Mouse (Mus musculus) hindbrain, embryonic 15.5 days (tissue): Measurements from ENCODE around the gene Syngr1. TPM values are rescaled to one million over a fixed set of nuclear protein-coding genes. Genes with fewer than 3 reads are reported as not detected.
A peak's percentile ranks its signal among the peaks of the same experiment; 100 is the strongest.

Experiments used
- ATAC-seq: fragments of 200-750 bp; cut with Nextera tagmentation; 2 replicates; pipeline ENCODE4 v1.8.0; 2017; ENCODE audit warnings: low read depth, moderate number of reproducible peaks, moderate TSS enrichment; ENCODE audit not compliant: low FRiP score
- H3K27ac ChIP-seq: fragments of 300-500 bp; sonication (generic); replicated peaks from 2 replicates; pipeline ENCODE4 v1.5.1; 2015; ENCODE audit warnings: mild to moderate bottlenecking, inconsistent platforms
- H3K27me3 ChIP-seq: fragments of 300-500 bp; sonication (generic); 2 replicates; pipeline ENCODE4 v1.6.1; 2015; ENCODE audit warnings: control low read depth, inconsistent platforms
- H3K36me3 ChIP-seq: fragments of 300-500 bp; sonication (generic); 2 replicates; pipeline ENCODE4 v1.6.1; 2015; ENCODE audit warnings: control low read depth, inconsistent platforms
- H3K4me1 ChIP-seq: fragments of 300-500 bp; sonication (generic); replicated peaks from 2 replicates; pipeline ENCODE4 v1.6.1; 2015; ENCODE audit warnings: control low read depth, inconsistent platforms
- H3K4me2 ChIP-seq: fragments of 300-500 bp; sonication (generic); 2 replicates; pipeline ENCODE4 v1.6.1; 2015; ENCODE audit warnings: moderate library complexity, mild to moderate bottlenecking, inconsistent platforms
- H3K4me3 ChIP-seq: fragments of 300-500 bp; sonication (generic); 2 replicates; pipeline ENCODE4 v1.5.1; 2015; ENCODE audit warnings: mild to moderate bottlenecking, inconsistent platforms
- H3K9ac ChIP-seq: fragments of 300-500 bp; sonication (generic); 2 replicates; pipeline ENCODE4 v1.6.1; 2015; ENCODE audit warnings: inconsistent platforms
- H3K9me3 ChIP-seq: fragments of 300-500 bp; sonication (generic); 2 replicates; pipeline ENCODE4 v1.6.1; 2016; ENCODE audit warnings: control low read depth, inconsistent platforms
- WGBS: fragments of 180-500 bp; shearing (Covaris S2); methylation state at CpG from one replicate; pipeline ENCODE4 v1.1.7; 2015; 5-methylcytosine and 5-hydroxymethylcytosine counted together
- polyA plus RNA-seq: library from polyadenylated mRNA; unstranded; fragments of >200 nt; fragmentation: Nextera tagmentation; extraction: Ambion mirVana; gene quantifications from 2 replicates; pipeline ENCODE4 v1.2.1, GENCODE M21; 2015

Gene Syngr1
- polyA plus RNA-seq, result 61.5 and 64.3 TPM in 2 replicates

DNA sequence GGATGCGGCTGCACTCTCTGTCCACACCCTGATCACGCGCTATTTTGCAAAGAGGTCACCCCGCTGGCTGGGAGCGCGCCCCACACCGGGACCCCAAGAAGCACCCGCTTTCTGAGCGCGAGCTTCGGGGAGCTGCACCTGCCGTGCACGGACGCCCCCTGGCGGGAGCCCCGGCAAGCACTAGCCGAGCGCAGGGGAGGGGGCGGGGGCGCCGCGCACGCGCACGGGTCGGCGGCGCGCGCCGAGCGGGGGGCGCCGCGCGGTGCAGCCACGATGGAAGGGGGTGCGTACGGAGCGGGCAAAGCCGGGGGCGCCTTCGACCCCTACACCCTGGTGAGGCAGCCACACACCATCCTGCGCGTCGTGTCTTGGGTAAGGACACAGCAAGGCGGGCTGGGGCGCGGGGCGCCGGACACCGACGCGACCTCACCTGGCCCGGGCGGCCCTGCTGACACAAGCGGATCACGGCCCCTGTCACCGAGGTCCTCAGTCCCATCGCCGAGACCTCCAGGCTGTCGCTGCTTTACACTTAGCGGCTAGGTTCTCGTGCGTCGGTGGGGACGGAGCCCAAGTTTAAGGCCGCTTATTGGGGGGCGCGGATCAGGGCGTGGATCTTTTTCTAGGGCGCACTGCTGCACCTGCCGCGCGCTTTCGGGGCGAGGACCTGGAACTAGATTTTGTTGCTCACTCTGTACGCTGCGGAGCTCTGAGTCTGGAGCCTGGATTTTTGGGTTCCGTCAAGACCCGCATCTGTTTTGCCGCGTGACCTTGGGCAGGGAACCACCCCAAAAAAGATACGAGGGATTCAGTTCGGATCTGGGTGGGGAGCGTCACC is at the start of gene Syngr1, which contains the start of gene Rpl3:
Gene Syngr1 (plus strand): TSS at position 214 of the 835 bp plus-strand sequence.
Gene Rpl3 (minus strand): TSS at position 748 of the 835 bp plus-strand sequence.
- Histone ChIP-seq H3K27me3 (no peaks in the 10 kb centered on the region), H3K36me3 (no peaks in the 10 kb centered on the region), H3K4me2 (peak within 1 kb of the TSS; percentile 77), H3K4me1 (peaks cover 32% of the 10 kb centered on the region), H3K9me3 (no peaks in the 10 kb centered on the region), H3K27ac (peak within 1 kb of the TSS; percentile 73), H3K9ac (peak within 1 kb of the TSS; percentile 74), H3K4me3 (peak within 1 kb of the TSS; percentile 83)
- ATAC-seq, result peak; percentile 67
- 1% methylated on average over 72 of the region's 86 CpGs for WGBS

DNA sequence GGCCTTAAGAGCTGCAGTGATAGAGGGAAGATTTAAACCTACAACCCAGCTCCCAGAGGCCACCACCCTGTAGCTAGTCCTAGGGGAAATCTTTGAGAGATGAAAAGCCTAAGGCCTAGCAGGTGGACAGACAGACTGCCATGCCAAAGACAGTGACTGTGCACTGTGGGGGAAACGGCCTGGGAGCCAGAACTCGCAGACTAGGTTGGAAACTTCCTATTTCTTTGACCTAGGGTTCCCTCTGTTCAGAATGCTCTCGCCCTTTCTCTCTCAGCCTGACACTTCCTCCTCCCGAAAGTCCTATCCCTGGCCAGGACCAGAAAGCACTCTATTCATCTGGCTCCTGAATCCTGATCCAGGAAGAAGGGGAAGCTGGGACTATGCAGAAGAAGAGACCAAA is 49.0 kb upstream of the Syngr1 start:
- WGBS, result 75% methylated on average over 4 of the region's 4 CpGs
- no peak overlapping the region for H3K4me3 ChIP-seq

DNA sequence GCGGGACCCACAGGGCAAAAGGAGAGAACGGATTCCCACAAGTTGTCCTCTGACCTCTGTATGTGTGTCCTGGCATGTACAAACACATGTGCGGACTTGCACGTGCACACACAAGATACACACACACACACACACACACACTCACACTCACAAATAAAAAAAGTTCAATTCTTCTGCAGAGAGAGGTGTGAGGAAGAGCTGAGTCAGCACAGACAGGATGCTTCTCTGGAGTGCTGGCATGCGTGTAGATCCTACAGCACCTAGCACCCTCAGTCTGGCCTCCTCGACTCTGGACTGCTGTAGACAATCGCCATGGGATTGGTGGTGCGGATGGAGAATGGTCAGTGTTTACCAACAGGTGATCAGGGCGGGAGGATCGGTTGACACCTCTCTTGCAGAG is 46.9 kb upstream of the Syngr1 start:
- H3K27me3 ChIP-seq, result no peaks in the 10 kb centered on the region
- WGBS, result 94% methylated on average over 10 of the region's 10 CpGs
- no peaks in the 10 kb centered on the region for H3K9me3 ChIP-seq
- H3K36me3 ChIP-seq, result no peaks in the 10 kb centered on the region
- no peak overlapping the region for H3K27ac ChIP-seq
- H3K4me3 ChIP-seq, result no peak overlapping the region
- ATAC-seq, result no peak
- no peak overlapping the region for H3K9ac ChIP-seq
- no peak overlapping the region for H3K4me2 ChIP-seq
- H3K4me1 ChIP-seq, result no peaks in the 10 kb centered on the region

More for the DNA sequence above, 49.0 kb upstream of the Syngr1 start:
- Histone ChIP-seq H3K27me3 (no peaks in the 10 kb centered on the region), H3K36me3 (no peaks in the 10 kb centered on the region), H3K9me3 (no peaks in the 10 kb centered on the region), H3K9ac (no peak overlapping the region), H3K27ac (no peak overlapping the region), H3K4me2 (no peak overlapping the region), H3K4me1 (no peaks in the 10 kb centered on the region)
- ATAC-seq, result no peak

DNA sequence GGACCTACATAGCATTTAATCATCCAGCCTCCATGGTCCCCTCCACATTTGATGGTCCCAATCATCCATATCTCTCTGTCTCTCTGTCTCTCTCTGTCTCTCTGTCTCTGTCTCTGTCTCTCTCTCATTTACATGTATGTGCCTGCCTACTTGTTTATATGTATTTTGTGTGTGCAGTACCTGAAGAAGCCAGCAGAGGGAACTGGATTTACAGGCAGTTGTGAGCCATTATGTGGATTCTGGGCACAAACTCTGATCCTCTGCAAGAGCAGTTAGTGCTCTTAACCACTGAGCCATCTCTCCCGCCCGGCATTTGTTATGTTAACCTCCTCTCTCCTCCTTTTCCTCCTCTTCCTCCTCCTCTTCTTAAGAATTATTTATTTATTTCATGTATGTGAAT is 45.4 kb upstream of the Syngr1 start:
- H3K9me3 ChIP-seq, result no peaks in the 10 kb centered on the region
- H3K4me1 ChIP-seq, result no peaks in the 10 kb centered on the region
- H3K36me3 ChIP-seq, result no peaks in the 10 kb centered on the region
- 95% methylated on average over 2 of the region's 2 CpGs for WGBS
- H3K4me2 ChIP-seq, result no peak overlapping the region
- H3K27ac ChIP-seq, result no peak overlapping the region
- no peaks in the 10 kb centered on the region for H3K27me3 ChIP-seq
- no peak overlapping the region for H3K9ac ChIP-seq
- H3K4me3 ChIP-seq, result no peak overlapping the region
- no peak for ATAC-seq

DNA sequence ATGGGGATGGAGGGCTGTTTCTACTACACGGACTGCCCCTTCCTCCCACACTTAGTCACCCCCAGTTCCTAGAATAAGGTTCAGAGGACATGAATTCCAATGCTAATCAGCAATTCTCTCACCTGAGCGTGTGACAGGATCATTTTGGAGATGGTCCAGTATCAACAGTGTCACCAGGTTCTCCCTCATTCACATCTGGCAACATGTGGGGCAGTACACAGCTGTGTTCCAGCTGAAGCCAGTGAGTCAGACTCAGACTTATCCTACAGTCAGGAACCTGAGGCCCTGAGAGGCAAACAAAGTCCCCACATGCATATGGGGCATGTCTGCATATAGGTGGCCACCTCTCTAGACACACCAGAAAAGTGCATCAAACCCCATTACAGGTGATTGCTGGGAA is 43.9 kb upstream of the Syngr1 start:
- H3K27me3 ChIP-seq, result no peaks in the 10 kb centered on the region
- H3K27ac ChIP-seq, result no peak overlapping the region
- no peak for ATAC-seq
- H3K9me3 ChIP-seq, result no peaks in the 10 kb centered on the region
- H3K9ac ChIP-seq, result no peak overlapping the region
- WGBS, result 87% methylated on average over 2 of the region's 2 CpGs
- no peak overlapping the region for H3K4me3 ChIP-seq
- H3K4me2 ChIP-seq, result no peak overlapping the region
- H3K36me3 ChIP-seq, result no peaks in the 10 kb centered on the region
- no peaks in the 10 kb centered on the region for H3K4me1 ChIP-seq

DNA sequence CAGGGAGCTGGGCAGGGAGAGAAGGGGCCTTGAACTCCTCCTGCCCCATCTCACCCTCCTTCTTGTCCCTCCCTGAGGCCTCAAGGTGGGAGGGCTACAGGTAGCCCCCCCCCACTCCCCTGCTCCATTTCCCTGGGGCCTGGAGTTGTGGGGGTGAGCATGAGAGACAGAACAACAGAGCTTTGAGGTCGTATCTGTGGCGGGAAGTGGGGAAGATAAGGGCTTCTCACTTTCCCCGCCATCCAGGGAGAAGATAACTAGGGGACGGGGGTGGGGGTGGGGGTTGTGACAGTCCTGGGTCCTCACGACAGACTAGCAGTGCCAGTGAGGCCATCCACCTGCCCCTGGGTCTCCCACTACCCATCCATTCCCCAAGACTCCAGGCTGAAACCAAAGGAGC is 43.2 kb upstream of the Syngr1 start:
- H3K4me2 ChIP-seq, result no peak overlapping the region
- no peak overlapping the region for H3K9ac ChIP-seq
- H3K9me3 ChIP-seq, result no peaks in the 10 kb centered on the region
- no peaks in the 10 kb centered on the region for H3K27me3 ChIP-seq
- no peaks in the 10 kb centered on the region for H3K36me3 ChIP-seq
- ATAC-seq, result no peak
- no peaks in the 10 kb centered on the region for H3K4me1 ChIP-seq
- 66% methylated on average over 5 of the region's 5 CpGs for whole genome bisulfite sequencing
- H3K27ac ChIP-seq, result no peak overlapping the region
- H3K4me3 ChIP-seq, result no peak overlapping the region

DNA sequence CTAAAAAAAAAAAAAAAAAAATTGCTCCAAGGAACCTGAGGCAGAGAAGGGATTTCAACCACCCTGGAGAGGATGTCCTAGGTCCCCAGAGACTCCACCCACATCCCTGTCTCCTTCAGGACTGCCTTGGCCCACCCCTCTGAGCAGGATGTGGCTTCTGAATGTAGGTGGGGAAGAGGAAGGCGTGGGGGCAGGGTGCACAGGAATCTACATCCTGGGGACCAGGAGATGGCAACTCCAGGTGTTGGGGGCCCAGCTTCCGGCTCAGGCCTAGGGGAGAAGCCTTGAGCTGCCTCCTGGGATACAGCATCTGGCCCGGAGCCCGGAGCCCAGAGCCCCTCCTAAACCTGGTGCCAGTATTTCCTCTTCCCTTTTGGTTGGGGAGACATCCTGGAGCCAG is 41.0 kb upstream of the Syngr1 start:
- Histone ChIP-seq H3K9me3 (no peaks in the 10 kb centered on the region), H3K4me3 (no peak overlapping the region), H3K27ac (no peak overlapping the region), H3K36me3 (no peaks in the 10 kb centered on the region), H3K4me2 (no peak overlapping the region), H3K27me3 (no peaks in the 10 kb centered on the region), H3K4me1 (no peaks in the 10 kb centered on the region), H3K9ac (no peak overlapping the region)
- no peak for ATAC-seq
- 76% methylated on average over 4 of the region's 4 CpGs for WGBS

DNA sequence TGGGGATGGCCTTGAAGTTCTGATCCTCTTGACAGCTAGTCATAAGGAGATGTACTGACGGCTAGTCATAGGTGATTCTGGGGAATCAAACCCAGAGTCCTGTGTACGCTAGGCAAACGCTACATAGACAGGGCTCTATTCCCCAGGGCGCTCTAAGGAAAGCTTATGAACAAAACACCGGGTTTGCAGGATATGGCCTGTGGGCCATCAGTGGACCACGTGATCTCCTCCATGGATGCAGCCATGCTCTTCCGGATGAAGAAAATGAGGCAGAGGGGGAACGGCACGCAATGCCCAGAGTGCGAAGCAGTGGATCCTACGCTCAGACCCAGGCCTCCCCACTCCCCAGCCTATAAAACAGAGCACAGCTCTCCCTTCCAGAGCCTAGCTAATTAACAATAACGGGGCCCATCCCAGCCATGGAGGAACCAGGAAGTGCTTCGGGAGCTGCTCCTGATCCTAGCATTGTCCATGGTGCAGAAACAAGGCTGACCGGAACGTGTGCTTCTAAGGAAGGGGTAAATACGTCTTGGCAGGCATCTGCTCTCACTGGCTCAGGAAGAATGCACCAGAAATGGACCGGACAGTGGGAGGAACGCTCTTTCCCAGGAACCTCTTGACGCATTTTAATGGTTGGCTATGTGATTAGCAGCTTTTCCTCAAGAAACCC is 39.9 kb upstream of the Syngr1 start:
- Histone ChIP-seq H3K4me2 (no peak overlapping the region), H3K4me3 (no peak overlapping the region), H3K4me1 (peaks cover 7% of the 10 kb centered on the region; the same call in 1 of the 2 replicates), H3K9me3 (no peaks in the 10 kb centered on the region), H3K9ac (no peak overlapping the region), H3K27me3 (no peaks in the 10 kb centered on the region), H3K27ac (0 out of 2 replicates have a peak overlapping the region, but pooled peaks have one; percentile 35), H3K36me3 (no peaks in the 10 kb centered on the region)
- ATAC-seq, result no peak
- WGBS, result 80% methylated on average over 19 of the region's 19 CpGs

DNA sequence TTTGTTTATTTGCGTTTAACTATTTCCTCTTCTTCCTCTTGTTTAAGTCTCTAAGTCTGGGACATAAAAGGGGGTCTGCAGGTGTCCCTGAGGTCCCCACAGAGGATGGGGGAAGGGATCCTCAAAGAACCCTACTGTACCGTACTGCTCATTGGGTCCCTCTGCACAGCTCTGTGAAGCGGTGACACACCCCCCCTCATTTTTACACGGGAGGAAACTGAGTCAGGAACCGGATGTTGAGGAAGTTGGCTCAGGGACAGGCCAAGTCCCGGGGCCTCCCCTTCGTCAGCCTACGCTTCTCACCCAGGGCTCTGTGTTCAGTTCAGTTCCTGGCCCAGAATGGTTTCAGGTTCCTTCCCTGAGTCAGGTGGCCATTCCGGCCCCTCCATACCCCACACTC is 39.4 kb upstream of the Syngr1 start:
- 84% methylated on average over 9 of the region's 9 CpGs for WGBS
- Histone ChIP-seq H3K4me2 (no peak overlapping the region), H3K36me3 (no peaks in the 10 kb centered on the region), H3K27ac (no peak overlapping the region), H3K9me3 (no peaks in the 10 kb centered on the region), H3K27me3 (no peaks in the 10 kb centered on the region), H3K4me3 (no peak overlapping the region), H3K9ac (no peak overlapping the region), H3K4me1 (peaks cover 7% of the 10 kb centered on the region; the same call in 1 of the 2 replicates)
- no peak for ATAC-seq

DNA sequence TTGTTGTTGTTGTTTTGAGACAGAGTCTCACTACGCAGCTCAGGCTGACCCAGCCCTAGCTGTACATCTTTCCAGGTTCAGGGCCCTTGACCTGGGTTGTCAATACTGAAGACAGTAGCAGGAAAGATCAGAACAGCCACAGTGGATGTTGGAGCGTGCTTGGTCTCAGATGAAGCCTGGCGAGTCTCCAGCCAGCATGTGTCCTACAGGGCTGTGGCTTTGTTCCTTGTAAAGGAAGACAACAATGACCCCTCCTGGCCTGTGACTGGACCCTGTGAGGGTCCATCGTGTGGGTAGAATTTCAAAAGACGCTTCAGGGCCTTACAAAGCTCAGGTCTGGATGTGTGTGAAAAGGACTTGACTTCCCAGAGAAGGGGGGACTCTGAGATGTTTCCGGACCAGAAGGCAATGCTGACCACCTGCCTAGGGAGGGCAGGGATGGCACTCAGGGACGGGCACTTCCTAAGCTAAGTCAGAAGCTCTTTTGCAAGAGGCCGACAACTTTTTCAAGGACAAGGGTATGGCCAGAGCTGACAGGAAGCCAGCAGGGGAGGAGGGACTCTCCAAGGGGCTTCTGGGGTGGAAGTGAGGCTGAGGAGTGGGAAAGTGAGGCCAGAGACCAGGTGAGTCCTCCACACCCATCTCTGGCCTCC is 37.6 kb upstream of the Syngr1 start:
- H3K9ac ChIP-seq, result no peak overlapping the region
- no peak for ATAC-seq
- H3K27me3 ChIP-seq, result no peaks in the 10 kb centered on the region
- WGBS, result 60% methylated on average over 8 of the region's 8 CpGs
- H3K36me3 ChIP-seq, result no peaks in the 10 kb centered on the region
- H3K4me1 ChIP-seq, result peaks cover 7% of the 10 kb centered on the region; the same call in 1 of the 2 replicates
- H3K4me3 ChIP-seq, result no peak overlapping the region
- H3K27ac ChIP-seq, result no peak overlapping the region
- H3K4me2 ChIP-seq, result no peak overlapping the region
- no peaks in the 10 kb centered on the region for H3K9me3 ChIP-seq

DNA sequence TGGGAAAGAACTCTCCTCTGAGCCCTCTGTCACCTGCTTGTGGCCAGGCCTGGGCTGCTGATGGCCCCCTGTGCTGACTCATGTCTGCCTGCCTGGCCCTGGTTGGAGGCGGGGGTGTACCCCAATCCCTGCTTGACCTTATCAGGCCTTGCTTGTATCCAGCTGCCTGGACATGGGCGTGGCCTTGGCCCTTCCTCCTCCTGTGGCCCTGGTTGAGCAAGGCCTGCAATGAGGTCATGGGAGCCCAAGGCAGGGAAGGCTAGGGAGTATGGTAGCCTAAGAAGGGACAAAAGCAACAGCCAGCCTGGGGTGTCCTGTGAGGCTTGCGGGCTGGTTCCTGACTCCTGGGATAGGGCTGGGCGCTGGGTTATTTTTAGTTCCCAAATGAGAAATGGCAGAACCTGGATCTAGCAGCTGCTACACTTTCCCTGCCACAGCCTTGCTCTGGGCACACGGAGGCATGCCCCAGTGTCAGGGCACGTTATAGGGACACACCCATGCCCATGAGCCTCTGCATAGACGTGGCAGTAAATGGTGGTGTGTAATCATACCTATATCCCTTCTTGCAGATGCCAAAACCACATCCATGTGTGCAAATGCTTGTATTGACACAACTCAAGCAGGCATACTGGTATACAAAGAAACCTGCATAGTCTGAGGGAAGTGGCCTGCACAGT is 37.0 kb upstream of the Syngr1 start:
- Histone ChIP-seq H3K27ac (no peak overlapping the region), H3K9me3 (no peaks in the 10 kb centered on the region), H3K9ac (no peak overlapping the region), H3K4me1 (peaks cover 7% of the 10 kb centered on the region; the same call in 1 of the 2 replicates), H3K4me3 (no peak overlapping the region), H3K36me3 (no peaks in the 10 kb centered on the region), H3K4me2 (no peak overlapping the region), H3K27me3 (no peaks in the 10 kb centered on the region)
- 86% methylated on average over 7 of the region's 7 CpGs for WGBS
- no peak for ATAC-seq
